Mouse (Mus musculus): Measurements from ENCODE around the gene Cwh43. TPM values are rescaled to one million over a fixed set of nuclear protein-coding genes. Genes with fewer than 3 reads are reported as not detected.

Gene Cwh43
- polyA plus RNA-seq, 1 experiment from 2014 or later: 0.34 TPM

- Histone ChIP-seq H3K4me2 (replicated peaks; ENCODE audit: low read depth) (no peak overlapping the region), H3K27me3 (replicated peaks; ENCODE audit: control insufficient read depth, insufficient read depth, low read length) (no peaks in the 10 kb centered on the region), H3K4me1 (replicated peaks; ENCODE audit: control insufficient read depth, insufficient read depth, low read length) (peaks cover 10% of the 10 kb centered on the region), H3K9ac (ENCODE audit: low read depth, low read length) (no peak overlapping the region), H3K36me3 (ENCODE audit: control insufficient read depth, insufficient read depth) (no peaks in the 10 kb centered on the region), H3K9me3 (ENCODE audit: control insufficient read depth) (no peaks in the 10 kb centered on the region), H3K4me3 (ENCODE audit: low read depth, low read length) (no peak overlapping the region), H3K27ac (ENCODE audit: low read depth, low read length) (no peak overlapping the region)
- 81% methylated on average over 2 of the region's 2 CpGs for WGBS
- no peak for TF ChIP-seq CTCF (IDR thresholded peaks at IDR 0.05; ENCODE audit: low read depth)
- no peak for ATAC-seq
These were observed 41.6 kb upstream of the Cwh43 start for GRCm38 (mm10) chr5:73364107-73364864.

- H3K27ac ChIP-seq (ENCODE audit: low read depth, low read length): no peak overlapping the region
- 68% methylated on average over 4 of the region's 4 CpGs for WGBS
- no peak for ATAC-seq
- H3K9ac ChIP-seq (ENCODE audit: low read depth, low read length): no peak overlapping the region
- no peak overlapping the region for H3K4me3 ChIP-seq (ENCODE audit: low read depth, low read length)
- H3K4me2 ChIP-seq (replicated peaks; ENCODE audit: low read depth): no peak overlapping the region
- H3K27me3 ChIP-seq (replicated peaks; ENCODE audit: control insufficient read depth, insufficient read depth, low read length): no peaks in the 10 kb centered on the region
- H3K36me3 ChIP-seq (ENCODE audit: control insufficient read depth, insufficient read depth): no peaks in the 10 kb centered on the region
- H3K9me3 ChIP-seq (ENCODE audit: control insufficient read depth): no peaks in the 10 kb centered on the region
- TF ChIP-seq CTCF (IDR thresholded peaks at IDR 0.05; ENCODE audit: low read depth): no peak
- peaks cover 7% of the 10 kb centered on the region for H3K4me1 ChIP-seq (replicated peaks; ENCODE audit: control insufficient read depth, insufficient read depth, low read length)
These were observed 38.0 kb upstream of the Cwh43 start for GRCm38 (mm10) chr5:73367906-73368305.

- H3K4me1 ChIP-seq (replicated peaks; ENCODE audit: control insufficient read depth, insufficient read depth, low read length): peaks cover 7% of the 10 kb centered on the region
- no peaks in the 10 kb centered on the region for H3K36me3 ChIP-seq (ENCODE audit: control insufficient read depth, insufficient read depth)
- no peaks in the 10 kb centered on the region for H3K9me3 ChIP-seq (ENCODE audit: control insufficient read depth)
- peak overlapping the region; percentile 21; the same call in 1 of the 2 replicates for H3K4me2 ChIP-seq (replicated peaks; ENCODE audit: low read depth)
- H3K27ac ChIP-seq (ENCODE audit: low read depth, low read length): no peak overlapping the region
- no peaks in the 10 kb centered on the region for H3K27me3 ChIP-seq (replicated peaks; ENCODE audit: control insufficient read depth, insufficient read depth, low read length)
- H3K4me3 ChIP-seq (ENCODE audit: low read depth, low read length): no peak overlapping the region
- 51% methylated on average over 10 of the region's 10 CpGs for WGBS
- peak; percentile 58 for ATAC-seq
- no peak for TF ChIP-seq CTCF (IDR thresholded peaks at IDR 0.05; ENCODE audit: low read depth)
- H3K9ac ChIP-seq (ENCODE audit: low read depth, low read length): no peak overlapping the region
These were observed 36.9 kb upstream of the Cwh43 start for GRCm38 (mm10) chr5:73368845-73369447.

- 33% methylated on average over 3 of the region's 3 CpGs for WGBS
- peak; percentile 13; the same call in 1 of the 2 replicates for TF ChIP-seq CTCF (IDR thresholded peaks at IDR 0.05; ENCODE audit: low read depth)
- H3K27me3 ChIP-seq (replicated peaks; ENCODE audit: control insufficient read depth, insufficient read depth, low read length): no peaks in the 10 kb centered on the region
- no peak overlapping the region for H3K27ac ChIP-seq (ENCODE audit: low read depth, low read length)
- no peaks in the 10 kb centered on the region for H3K36me3 ChIP-seq (ENCODE audit: control insufficient read depth, insufficient read depth)
- peaks cover 7% of the 10 kb centered on the region for H3K4me1 ChIP-seq (replicated peaks; ENCODE audit: control insufficient read depth, insufficient read depth, low read length)
- H3K4me3 ChIP-seq (ENCODE audit: low read depth, low read length): no peak overlapping the region
- no peaks in the 10 kb centered on the region for H3K9me3 ChIP-seq (ENCODE audit: control insufficient read depth)
- H3K4me2 ChIP-seq (replicated peaks; ENCODE audit: low read depth): no peak overlapping the region
- ATAC-seq: 0 out of 2 replicates have a peak, but pooled peaks have one; percentile 35
- no peak overlapping the region for H3K9ac ChIP-seq (ENCODE audit: low read depth, low read length)
These were observed 36.1 kb upstream of the Cwh43 start for GRCm38 (mm10) chr5:73369731-73370130.

- H3K4me1 ChIP-seq (replicated peaks; ENCODE audit: control insufficient read depth, insufficient read depth, low read length): peaks cover 7% of the 10 kb centered on the region
- no peaks in the 10 kb centered on the region for H3K9me3 ChIP-seq (ENCODE audit: control insufficient read depth)
- H3K36me3 ChIP-seq (ENCODE audit: control insufficient read depth, insufficient read depth): no peaks in the 10 kb centered on the region
- no peaks in the 10 kb centered on the region for H3K27me3 ChIP-seq (replicated peaks; ENCODE audit: control insufficient read depth, insufficient read depth, low read length)
- ATAC-seq: no peak
- TF ChIP-seq CTCF (IDR thresholded peaks at IDR 0.05; ENCODE audit: low read depth): no peak
- no peak overlapping the region for H3K27ac ChIP-seq (ENCODE audit: low read depth, low read length)
- no peak overlapping the region for H3K9ac ChIP-seq (ENCODE audit: low read depth, low read length)
- WGBS: 84% methylated on average over 5 of the region's 5 CpGs
- H3K4me3 ChIP-seq (ENCODE audit: low read depth, low read length): no peak overlapping the region
- no peak overlapping the region for H3K4me2 ChIP-seq (replicated peaks; ENCODE audit: low read depth)
These were observed 33.3 kb upstream of the Cwh43 start for GRCm38 (mm10) chr5:73372601-73373000.

GRCm38 (mm10) chr5:73373184-73373583 is 32.7 kb upstream of the Cwh43 start:
- no peak overlapping the region for H3K4me2 ChIP-seq (replicated peaks; ENCODE audit: low read depth)
- H3K27me3 ChIP-seq (replicated peaks; ENCODE audit: control insufficient read depth, insufficient read depth, low read length): no peaks in the 10 kb centered on the region
- no peaks in the 10 kb centered on the region for H3K9me3 ChIP-seq (ENCODE audit: control insufficient read depth)
- no peaks in the 10 kb centered on the region for H3K36me3 ChIP-seq (ENCODE audit: control insufficient read depth, insufficient read depth)
- H3K4me3 ChIP-seq (ENCODE audit: low read depth, low read length): no peak overlapping the region
- WGBS: 35% methylated on average over 3 of the region's 3 CpGs
- no peak overlapping the region for H3K9ac ChIP-seq (ENCODE audit: low read depth, low read length)
- no peak overlapping the region for H3K27ac ChIP-seq (ENCODE audit: low read depth, low read length)
- TF ChIP-seq CTCF (IDR thresholded peaks at IDR 0.05; ENCODE audit: low read depth): peak; percentile 24
- peaks cover 7% of the 10 kb centered on the region for H3K4me1 ChIP-seq (replicated peaks; ENCODE audit: control insufficient read depth, insufficient read depth, low read length)
- ATAC-seq: no peak

All from intestine, postnatal 0 days (tissue).